Mouse (Mus musculus): ENCODE measurements at regions not wholly inside any gene's neighbourhood (a gene's known extent, or its start where the extent isn't known, plus 50 kb on each side); places are given as distances from the start of the nearest gene placed in this dataset.

DNA sequence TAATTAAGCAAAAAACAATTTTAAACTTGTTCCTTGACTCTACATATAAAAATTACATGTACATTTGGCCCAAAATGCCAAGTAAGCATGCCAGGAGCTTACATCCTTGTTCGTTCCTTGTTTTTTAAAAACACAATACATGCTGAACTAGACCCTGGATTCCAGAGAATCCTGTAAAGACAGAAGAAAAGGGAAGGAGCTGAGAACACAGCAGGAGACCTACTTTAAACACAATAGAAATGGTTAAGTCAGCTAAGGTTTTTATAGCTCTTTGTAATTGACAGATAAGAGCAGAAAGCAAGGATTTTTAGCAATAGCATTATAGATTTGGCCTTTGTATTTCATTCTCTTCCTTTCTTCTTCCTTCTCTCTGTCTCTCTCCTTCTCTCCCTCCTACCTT, 292.5 kb upstream of the Meis2 start:
- TF ChIP-seq CTCF (IDR thresholded peaks at IDR 0.05; ENCODE audit: insufficient read depth, low read depth, low read length) (no peak), POLR2A (IDR thresholded peaks at IDR 0.05; ENCODE audit: insufficient read depth, low read depth, low read length) (no peak)
